Mouse (Mus musculus) forebrain, embryonic 15.5 days (tissue): ENCODE measurements around the gene Cald1. TPM values are rescaled to one million over a fixed set of nuclear protein-coding genes. Genes with fewer than 3 reads are reported as not detected.

ENCODE experiments used
- ATAC-seq: fragments of 200-750 bp; cut with Nextera tagmentation; replicated peaks from 2 replicates; pipeline ENCODE4 v1.8.0; 2017; ENCODE audit warnings: mild to moderate bottlenecking, moderate TSS enrichment, moderate library complexity
- H3K27ac ChIP-seq: fragments of 300-500 bp; sonication (generic); replicated peaks from 2 replicates; pipeline ENCODE4 v1.5.1; 2015; ENCODE audit warnings: mild to moderate bottlenecking, inconsistent platforms
- H3K27me3 ChIP-seq: fragments of 300-500 bp; sonication (generic); 2 replicates; pipeline ENCODE4 v1.6.1; 2015; ENCODE audit warnings: inconsistent platforms
- H3K36me3 ChIP-seq: fragments of 300-500 bp; sonication (generic); 2 replicates; pipeline ENCODE4 v1.6.1; 2015; ENCODE audit warnings: mild to moderate bottlenecking, inconsistent platforms
- H3K4me1 ChIP-seq: fragments of 300-500 bp; sonication (generic); 2 replicates; pipeline ENCODE4 v1.6.1; 2015; ENCODE audit warnings: inconsistent platforms
- H3K4me2 ChIP-seq: fragments of 300-500 bp; sonication (generic); replicated peaks from 2 replicates; pipeline ENCODE4 v1.6.1; 2015; ENCODE audit warnings: mild to moderate bottlenecking, inconsistent platforms
- H3K4me3 ChIP-seq: fragments of 300-500 bp; sonication (generic); 2 replicates; pipeline ENCODE4 v1.5.1; 2015; ENCODE audit warnings: mild to moderate bottlenecking, inconsistent platforms
- H3K9ac ChIP-seq: fragments of 300-500 bp; sonication (generic); replicated peaks from 2 replicates; pipeline ENCODE4 v1.6.1; 2015; ENCODE audit warnings: mild to moderate bottlenecking, inconsistent platforms
- H3K9me3 ChIP-seq: fragments of 300-500 bp; sonication (generic); 2 replicates; pipeline ENCODE4 v1.6.1; 2016; ENCODE audit warnings: inconsistent platforms
- WGBS: fragments of 180-500 bp; shearing (Covaris S2); methylation state at CpG from one replicate; pipeline ENCODE4 v1.1.7; 2015; ENCODE audit warnings: mixed read lengths; 5-methylcytosine and 5-hydroxymethylcytosine counted together
- polyA plus RNA-seq: library from polyadenylated mRNA; unstranded; fragments of >200 nt; fragmentation: Nextera tagmentation; extraction: Ambion mirVana; gene quantifications from 2 replicates; pipeline ENCODE4 v1.2.1, GENCODE M21; 2015

Cald1 gene
- polyA plus RNA-seq, 1 experiment from 2014 or later, result 63.8 TPM

DNA sequence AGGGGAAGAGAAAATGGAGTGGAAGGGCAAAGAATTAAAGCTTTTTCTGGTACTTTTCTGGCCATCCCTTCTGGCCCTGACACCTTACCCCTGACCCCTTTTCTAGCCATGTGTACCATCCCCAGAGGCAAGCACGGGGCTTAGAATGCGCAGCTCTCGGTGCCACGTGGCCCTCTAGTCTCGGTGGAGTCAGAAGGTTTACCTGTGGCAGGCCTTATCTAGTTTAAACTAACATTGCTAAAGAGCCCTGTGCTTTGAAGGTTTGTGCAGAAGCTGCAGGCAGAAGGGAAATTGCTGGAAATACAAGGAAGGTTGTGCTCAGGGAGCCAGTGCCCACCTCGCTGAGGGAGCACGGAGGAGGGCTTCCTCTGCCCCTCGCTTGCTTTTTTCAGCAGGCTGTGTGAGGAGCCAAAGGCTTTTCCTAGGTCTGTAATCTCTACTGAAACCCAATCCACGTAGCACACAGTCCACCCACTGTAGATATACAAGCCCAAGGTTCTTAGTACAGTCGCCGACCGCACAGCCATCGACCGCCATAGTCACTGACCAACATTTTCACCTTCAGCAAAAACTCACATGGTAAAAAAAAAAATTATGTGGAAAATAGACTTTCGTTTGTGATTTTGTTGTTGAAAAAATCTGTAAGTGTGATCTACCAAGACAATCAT is 129.2 kb downstream of the Cald1 start:
- 90% methylated on average over 15 of the region's 15 CpGs for WGBS

DNA sequence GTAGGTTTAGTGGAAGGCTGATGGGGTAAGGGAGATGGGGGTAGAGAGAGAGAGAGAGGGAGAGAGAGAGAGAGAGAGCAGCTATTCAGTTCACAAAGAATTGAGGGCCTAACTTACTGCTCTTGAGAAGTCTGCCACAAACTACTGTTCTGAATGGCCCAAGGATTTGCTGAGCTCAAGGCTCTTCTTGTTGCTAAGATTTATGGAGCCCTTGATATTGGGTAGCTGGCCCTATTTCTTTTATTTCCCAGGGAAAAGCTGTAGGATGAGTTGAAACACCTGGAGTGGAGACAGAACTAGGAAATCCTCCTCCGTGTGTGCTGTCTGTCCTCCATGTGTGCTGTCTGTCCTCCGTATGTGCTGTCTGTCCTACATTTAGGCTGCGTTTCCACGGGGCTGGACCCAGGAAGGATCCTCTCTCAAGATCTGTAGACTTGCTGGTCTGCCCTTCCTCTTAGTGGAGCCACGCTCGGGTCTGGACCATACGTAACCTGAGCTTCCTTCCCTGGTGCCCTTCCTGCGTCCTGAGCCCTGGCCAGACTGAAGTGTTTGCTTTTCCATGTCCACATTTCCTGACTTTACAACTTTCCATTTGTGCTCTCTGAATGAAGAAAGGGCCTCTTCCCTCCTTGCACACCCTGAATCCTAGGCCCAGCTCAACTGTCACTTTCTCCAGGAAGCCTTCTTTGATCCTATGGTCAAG is 131.3 kb downstream of the Cald1 start:
- H3K27me3 ChIP-seq, result no peaks in the 10 kb centered on the region
- H3K9ac ChIP-seq, result no peak overlapping the region
- no peak overlapping the region for H3K4me3 ChIP-seq
- no peak overlapping the region for H3K27ac ChIP-seq
- 0 out of 2 replicates have a peak, but pooled peaks cover 4% of the 10 kb centered on the region for H3K4me1 ChIP-seq
- H3K9me3 ChIP-seq, result no peaks in the 10 kb centered on the region
- no peak overlapping the region for H3K4me2 ChIP-seq
- no peaks in the 10 kb centered on the region for H3K36me3 ChIP-seq
- 91% methylated on average over 8 of the region's 8 CpGs for WGBS
- ATAC-seq, result no peak

More for the DNA sequence above, 129.2 kb downstream of the Cald1 start:
- Histone ChIP-seq H3K4me3 (no peak overlapping the region), H3K4me2 (no peak overlapping the region), H3K4me1 (0 out of 2 replicates have a peak, but pooled peaks cover 4% of the 10 kb centered on the region), H3K27me3 (no peaks in the 10 kb centered on the region), H3K9me3 (no peaks in the 10 kb centered on the region), H3K36me3 (no peaks in the 10 kb centered on the region), H3K27ac (no peak overlapping the region), H3K9ac (no peak overlapping the region)
- no peak for ATAC-seq

DNA sequence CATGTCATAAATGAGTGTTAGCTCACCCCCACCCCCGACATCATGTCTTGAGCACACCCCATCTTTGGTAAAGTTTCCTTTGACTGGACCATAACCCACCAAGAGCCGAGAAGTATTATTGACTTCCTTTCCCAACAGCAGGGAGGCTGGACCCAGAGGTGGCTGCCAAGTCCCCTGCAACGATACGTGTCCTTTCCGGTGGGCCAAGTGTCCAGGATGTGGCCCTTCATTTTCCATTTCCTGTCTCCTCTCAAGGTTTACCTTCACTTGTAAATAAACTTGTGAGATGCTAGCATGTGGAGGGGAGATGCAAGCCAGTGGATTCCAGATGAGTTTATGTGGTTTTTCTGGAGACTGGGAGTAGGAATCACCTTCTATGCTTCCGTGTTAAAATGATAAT is 132.7 kb downstream of the Cald1 start:
- H3K9me3 ChIP-seq, result no peaks in the 10 kb centered on the region
- no peak overlapping the region for H3K4me3 ChIP-seq
- no peaks in the 10 kb centered on the region for H3K36me3 ChIP-seq
- 83% methylated on average over 6 of the region's 6 CpGs for WGBS
- 0 out of 2 replicates have a peak, but pooled peaks cover 4% of the 10 kb centered on the region for H3K4me1 ChIP-seq
- no peak overlapping the region for H3K27ac ChIP-seq
- H3K9ac ChIP-seq, result no peak overlapping the region
- no peaks in the 10 kb centered on the region for H3K27me3 ChIP-seq
- no peak for ATAC-seq
- no peak overlapping the region for H3K4me2 ChIP-seq

DNA sequence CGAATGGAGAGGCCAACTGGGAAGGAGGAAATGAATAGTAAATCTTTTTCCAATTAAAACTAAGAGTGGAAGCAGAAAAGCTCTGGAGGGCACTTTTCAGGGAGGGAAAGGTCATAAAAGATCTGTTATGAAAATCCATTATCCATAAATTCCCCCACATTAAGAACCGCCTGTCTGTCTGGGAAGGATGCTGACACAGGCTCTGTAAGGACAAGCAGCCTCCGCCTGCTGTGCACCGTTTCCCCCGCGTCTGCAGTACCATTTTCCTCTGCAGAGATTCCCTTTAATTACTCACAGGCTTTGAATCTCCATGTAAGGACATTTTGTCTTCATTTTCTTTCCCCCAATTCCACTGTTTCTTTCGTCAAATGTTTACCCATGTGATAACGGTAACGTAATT is 133.2 kb downstream of the Cald1 start:
- Histone ChIP-seq H3K36me3 (no peaks in the 10 kb centered on the region), H3K9me3 (no peaks in the 10 kb centered on the region), H3K4me3 (no peak overlapping the region), H3K27ac (no peak overlapping the region), H3K9ac (no peak overlapping the region), H3K27me3 (no peaks in the 10 kb centered on the region), H3K4me1 (0 out of 2 replicates have a peak, but pooled peaks cover 3% of the 10 kb centered on the region), H3K4me2 (no peak overlapping the region)
- 69% methylated on average over 9 of the region's 9 CpGs for WGBS
- ATAC-seq, result no peak

DNA sequence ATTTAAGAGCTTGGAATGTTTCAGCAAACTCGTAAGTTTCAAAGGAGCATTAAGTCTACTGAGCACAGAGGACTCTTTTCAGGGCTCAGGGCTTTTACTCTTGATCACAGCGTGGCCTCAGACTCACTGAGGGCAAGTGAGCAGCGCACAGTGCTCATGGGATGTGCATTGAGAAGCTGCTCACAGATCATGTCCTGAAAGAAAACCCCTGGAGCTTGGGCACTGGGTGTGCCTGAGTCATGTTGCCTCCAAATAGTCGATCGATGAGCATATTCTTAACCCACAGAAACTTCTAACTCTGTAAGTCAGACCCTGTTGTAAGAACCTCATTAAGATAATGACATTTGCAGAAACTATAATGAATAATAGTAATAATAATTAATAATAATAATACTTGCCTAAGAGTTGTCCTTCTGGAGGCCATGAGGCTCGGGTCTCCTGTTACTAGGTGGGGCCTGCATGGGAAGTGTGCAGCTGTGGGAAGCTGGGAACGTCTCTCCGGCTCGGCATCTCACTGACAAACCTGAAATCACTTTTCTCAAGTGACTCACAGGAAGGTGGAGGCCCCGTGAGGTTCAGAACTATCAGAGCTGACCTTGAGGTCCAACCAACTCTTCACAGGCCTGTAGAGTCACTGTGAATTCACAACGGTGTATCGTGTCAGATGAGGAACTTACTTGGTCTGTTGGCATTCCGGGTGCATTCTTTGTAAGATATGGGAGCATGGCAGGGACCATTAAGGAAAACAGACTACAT is 136.8 kb downstream of the Cald1 start:
- Histone ChIP-seq H3K9me3 (no peaks in the 10 kb centered on the region), H3K27ac (no peak overlapping the region), H3K36me3 (no peaks in the 10 kb centered on the region), H3K4me2 (no peak overlapping the region), H3K4me3 (no peak overlapping the region), H3K9ac (no peak overlapping the region), H3K27me3 (no peaks in the 10 kb centered on the region), H3K4me1 (0 out of 2 replicates have a peak, but pooled peaks cover 3% of the 10 kb centered on the region)
- ATAC-seq, result no peak
- WGBS, result 86% methylated on average over 13 of the region's 13 CpGs

DNA sequence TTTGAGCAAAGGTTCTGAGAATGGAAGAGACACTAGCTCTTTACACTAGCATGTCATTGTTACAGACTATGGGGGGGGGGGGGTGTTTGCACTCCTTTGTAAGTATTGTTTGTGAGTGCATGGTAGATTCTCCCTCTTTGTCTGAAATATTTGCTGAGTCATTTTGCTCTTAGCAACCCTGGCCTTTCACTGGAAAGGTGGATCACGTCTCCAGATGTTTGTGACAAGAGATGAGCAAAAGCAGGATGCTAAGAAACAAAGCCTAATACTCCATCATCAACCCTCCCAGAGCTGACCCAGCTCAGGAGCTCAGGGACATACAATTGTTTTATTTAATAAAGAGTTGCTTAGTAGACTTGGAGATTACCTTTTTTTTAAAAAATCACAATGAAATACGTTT is 138.6 kb downstream of the Cald1 start:
- no peak for ATAC-seq
- H3K27me3 ChIP-seq, result no peaks in the 10 kb centered on the region
- H3K9ac ChIP-seq, result no peak overlapping the region
- WGBS, result 75% methylated on average over 2 of the region's 2 CpGs
- no peak overlapping the region for H3K4me2 ChIP-seq
- H3K36me3 ChIP-seq, result no peaks in the 10 kb centered on the region
- no peak overlapping the region for H3K27ac ChIP-seq
- 0 out of 2 replicates have a peak, but pooled peaks cover 3% of the 10 kb centered on the region for H3K4me1 ChIP-seq
- H3K9me3 ChIP-seq, result no peaks in the 10 kb centered on the region
- H3K4me3 ChIP-seq, result no peak overlapping the region

DNA sequence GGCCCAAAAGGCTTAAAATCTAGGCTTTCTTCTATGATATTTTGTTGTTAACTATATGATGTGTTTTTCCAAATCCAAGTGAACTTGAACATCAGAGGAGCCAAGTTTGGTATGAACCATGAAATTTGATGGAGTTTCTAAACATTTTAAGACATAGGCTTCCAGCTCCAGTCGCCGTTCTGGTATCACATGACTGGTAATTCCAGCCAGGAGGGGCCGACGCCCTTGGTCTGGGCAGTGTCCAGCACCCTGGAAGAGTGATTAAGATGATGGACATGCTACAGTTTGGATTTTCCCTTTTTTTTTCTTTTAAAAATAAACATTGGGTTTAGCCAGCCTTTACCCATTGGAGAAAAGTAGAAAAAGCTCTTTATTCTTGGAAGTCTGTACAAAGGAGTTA is 145.6 kb downstream of the Cald1 start:
- Histone ChIP-seq H3K27ac (no peak overlapping the region), H3K36me3 (no peaks in the 10 kb centered on the region), H3K9me3 (no peaks in the 10 kb centered on the region), H3K4me3 (no peak overlapping the region), H3K27me3 (no peaks in the 10 kb centered on the region), H3K4me2 (no peak overlapping the region), H3K9ac (no peak overlapping the region), H3K4me1 (no peaks in the 10 kb centered on the region)
- no peak for ATAC-seq
- 92% methylated on average over 4 of the region's 4 CpGs for WGBS

DNA sequence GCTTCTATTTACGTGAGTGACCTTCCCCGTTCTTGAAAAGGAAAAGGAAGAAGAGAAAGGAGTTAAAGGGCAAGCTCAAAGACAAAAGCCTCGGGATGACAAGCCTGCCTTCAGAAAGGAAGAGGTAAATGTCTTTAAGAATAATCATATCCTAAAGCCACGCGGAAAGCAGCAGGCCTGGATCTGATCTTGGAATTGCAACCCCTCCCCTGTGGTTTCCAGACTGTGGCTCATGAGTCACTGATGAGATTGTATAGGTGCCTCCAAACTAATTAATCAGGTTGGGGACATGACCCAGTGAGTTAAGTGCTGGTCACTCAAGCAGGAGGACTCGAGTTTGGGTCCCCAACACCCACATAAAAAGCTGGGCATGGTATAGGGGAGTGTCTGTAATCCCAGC is 149.5 kb downstream of the Cald1 start:
- no peak overlapping the region for H3K27ac ChIP-seq
- H3K4me1 ChIP-seq, result no peaks in the 10 kb centered on the region
- 77% methylated on average over 6 of the region's 6 CpGs for WGBS
- no peak for ATAC-seq
- no peaks in the 10 kb centered on the region for H3K36me3 ChIP-seq
- H3K4me3 ChIP-seq, result no peak overlapping the region
- no peak overlapping the region for H3K9ac ChIP-seq
- no peak overlapping the region for H3K4me2 ChIP-seq
- H3K9me3 ChIP-seq, result no peaks in the 10 kb centered on the region
- no peaks in the 10 kb centered on the region for H3K27me3 ChIP-seq

DNA sequence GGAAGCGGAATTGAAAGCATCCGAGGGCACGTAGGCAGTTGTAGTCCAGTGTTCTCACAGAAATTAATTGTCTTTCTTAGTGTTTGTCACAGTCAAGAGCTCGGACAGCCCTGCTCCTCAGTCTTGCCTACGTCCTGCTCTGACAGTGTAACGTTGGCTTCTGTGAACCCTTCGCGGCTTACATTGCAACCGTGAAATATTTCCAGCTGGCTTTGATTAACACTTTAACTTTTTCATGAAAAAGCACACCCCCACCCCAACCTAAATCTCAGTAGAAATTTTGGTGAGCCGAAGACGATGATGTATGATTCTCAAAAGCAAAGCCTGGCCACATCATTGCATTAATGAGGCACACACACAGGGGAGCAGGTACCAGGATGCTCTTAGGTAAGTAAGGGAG is 150.3 kb downstream of the Cald1 start:
- Histone ChIP-seq H3K9me3 (no peaks in the 10 kb centered on the region), H3K27ac (no peak overlapping the region), H3K9ac (no peak overlapping the region), H3K36me3 (no peaks in the 10 kb centered on the region), H3K4me2 (no peak overlapping the region), H3K4me3 (no peak overlapping the region), H3K27me3 (no peaks in the 10 kb centered on the region), H3K4me1 (no peaks in the 10 kb centered on the region)
- ATAC-seq, result no peak
- WGBS, result 89% methylated on average over 11 of the region's 11 CpGs

DNA sequence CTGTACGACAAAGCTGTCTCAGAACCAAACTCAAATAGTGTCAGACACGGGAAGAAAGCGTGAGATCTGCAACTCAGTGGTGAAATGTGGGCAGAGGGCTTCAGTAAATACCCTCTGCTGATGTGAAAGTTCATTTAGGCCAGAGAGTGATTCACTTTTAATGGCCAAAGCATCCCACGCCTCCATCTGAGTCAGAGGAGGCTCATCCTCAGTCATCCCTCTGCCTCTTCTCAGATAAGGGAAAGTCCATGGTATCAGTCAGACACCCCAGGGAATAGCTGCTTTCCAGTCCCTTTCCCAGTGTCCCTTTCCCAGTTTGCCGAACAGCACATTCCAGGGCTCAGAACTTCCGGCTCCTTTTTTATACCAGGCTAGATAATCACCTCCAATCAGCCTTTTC is 151.2 kb downstream of the Cald1 start:
- Histone ChIP-seq H3K4me1 (no peaks in the 10 kb centered on the region), H3K27me3 (no peaks in the 10 kb centered on the region), H3K27ac (no peak overlapping the region), H3K9ac (no peak overlapping the region), H3K36me3 (no peaks in the 10 kb centered on the region), H3K4me3 (no peak overlapping the region), H3K9me3 (no peaks in the 10 kb centered on the region), H3K4me2 (no peak overlapping the region)
- WGBS, result 88% methylated on average over 6 of the region's 6 CpGs
- no peak for ATAC-seq

DNA sequence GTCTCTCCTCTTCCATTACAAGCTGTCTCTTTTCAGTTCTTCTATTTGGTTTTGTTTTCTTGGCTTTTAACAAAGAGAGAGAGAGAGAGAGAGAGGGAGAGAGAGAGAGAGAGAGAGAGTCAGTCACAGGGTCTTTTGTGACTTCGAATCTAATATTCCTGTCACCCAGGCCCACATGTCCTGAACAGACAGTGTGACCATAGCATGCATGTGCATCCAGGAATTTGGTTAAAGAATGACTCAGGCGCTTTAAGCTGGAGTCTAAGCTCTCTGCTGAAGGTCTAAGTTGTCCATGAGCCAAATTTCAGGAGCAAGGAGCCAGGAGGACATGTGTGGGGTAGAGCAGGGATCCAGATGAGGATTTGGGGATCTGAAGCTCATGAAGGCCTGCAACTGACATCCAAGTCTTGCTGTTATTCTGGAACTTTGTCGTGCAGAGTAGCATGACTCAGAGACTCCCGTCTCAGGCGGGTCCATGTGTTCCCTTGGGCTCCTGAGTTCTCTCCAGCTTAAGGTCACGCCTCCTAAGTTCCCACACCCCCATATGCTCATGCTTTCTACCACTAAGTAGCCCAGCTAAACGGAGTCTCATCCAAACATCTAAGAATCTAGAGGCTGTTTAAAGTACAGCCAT is 152.3 kb downstream of the Cald1 start:
- H3K4me1 ChIP-seq, result no peaks in the 10 kb centered on the region
- no peak overlapping the region for H3K4me2 ChIP-seq
- H3K27ac ChIP-seq, result no peak overlapping the region
- no peak for ATAC-seq
- H3K27me3 ChIP-seq, result no peaks in the 10 kb centered on the region
- no peak overlapping the region for H3K9ac ChIP-seq
- H3K9me3 ChIP-seq, result no peaks in the 10 kb centered on the region
- no peak overlapping the region for H3K4me3 ChIP-seq
- WGBS, result 87% methylated on average over 7 of the region's 7 CpGs
- H3K36me3 ChIP-seq, result no peaks in the 10 kb centered on the region

DNA sequence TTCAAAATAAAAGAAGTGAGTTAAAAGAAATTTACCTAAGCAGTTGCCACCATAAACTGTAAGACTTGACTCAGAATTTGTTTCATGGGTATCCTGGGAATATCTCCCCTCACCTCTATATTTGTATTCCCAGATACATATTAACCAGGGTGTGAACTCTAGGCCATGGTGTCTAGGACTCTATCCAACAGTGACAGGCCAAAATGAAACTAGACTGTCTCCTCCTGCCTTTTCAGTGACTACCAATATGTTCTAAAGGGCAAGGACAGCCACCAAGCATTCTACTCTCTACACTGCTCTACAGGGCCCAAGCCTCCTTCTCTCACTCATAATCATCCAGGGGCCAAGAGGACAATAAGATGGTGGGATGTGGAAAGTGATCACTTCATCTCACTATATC is 153.3 kb downstream of the Cald1 start:
- no peaks in the 10 kb centered on the region for H3K27me3 ChIP-seq
- no peak for ATAC-seq
- H3K9ac ChIP-seq, result no peak overlapping the region
- no peak overlapping the region for H3K4me3 ChIP-seq
- no peaks in the 10 kb centered on the region for H3K9me3 ChIP-seq
- H3K36me3 ChIP-seq, result peaks cover 2% of the 10 kb centered on the region; the same call in 1 of the 2 replicates
- H3K4me1 ChIP-seq, result no peaks in the 10 kb centered on the region
- no peak overlapping the region for H3K4me2 ChIP-seq
- H3K27ac ChIP-seq, result no peak overlapping the region
